Mouse (Mus musculus): Measurements from ENCODE around the gene Naaladl1. TPM values are rescaled to one million over a fixed set of nuclear protein-coding genes. Genes with fewer than 3 reads are reported as not detected.

Naaladl1 gene
- polyA plus RNA-seq, 1 experiment, result 0.38 TPM

DNA sequence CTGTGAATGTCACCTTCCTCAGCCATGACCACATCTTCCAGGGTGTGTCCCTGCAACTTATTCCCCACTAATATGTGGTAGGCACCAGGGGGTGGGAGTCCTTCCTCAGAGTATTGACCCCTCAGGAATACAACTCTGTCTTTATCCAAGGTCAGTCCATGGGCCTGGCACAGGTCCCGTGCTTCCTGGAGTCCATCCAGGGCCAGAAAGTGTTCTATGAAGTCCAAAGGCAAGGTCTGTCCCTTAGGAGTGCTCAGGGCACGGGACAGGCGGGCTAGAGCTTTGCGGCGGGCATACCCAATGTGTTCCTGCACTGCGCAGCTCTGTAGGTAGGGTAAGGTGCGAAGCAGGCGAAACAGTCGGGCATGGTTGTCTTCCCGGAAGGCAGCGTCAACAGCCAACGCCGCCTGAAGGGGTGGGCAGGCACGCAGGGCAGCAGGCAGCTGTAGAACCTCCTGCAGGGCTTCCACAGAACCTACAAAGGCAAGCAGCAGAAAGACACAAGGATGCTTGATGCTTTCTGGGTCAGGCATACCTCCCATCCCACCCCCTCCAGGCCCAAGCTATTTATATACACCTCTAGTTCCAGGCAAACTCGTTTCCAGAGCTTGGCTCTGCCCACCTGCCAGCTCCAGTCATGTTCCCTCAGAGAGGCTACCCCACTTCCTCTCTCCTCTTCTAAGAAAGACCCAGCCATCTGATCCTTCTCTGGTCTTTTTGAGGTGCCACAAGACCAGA, 10.7 kb downstream of the Naaladl1 start:
- no peak for TF ChIP-seq GATA1 (IDR thresholded peaks at IDR 0.05; ENCODE audit: low read length)

DNA sequence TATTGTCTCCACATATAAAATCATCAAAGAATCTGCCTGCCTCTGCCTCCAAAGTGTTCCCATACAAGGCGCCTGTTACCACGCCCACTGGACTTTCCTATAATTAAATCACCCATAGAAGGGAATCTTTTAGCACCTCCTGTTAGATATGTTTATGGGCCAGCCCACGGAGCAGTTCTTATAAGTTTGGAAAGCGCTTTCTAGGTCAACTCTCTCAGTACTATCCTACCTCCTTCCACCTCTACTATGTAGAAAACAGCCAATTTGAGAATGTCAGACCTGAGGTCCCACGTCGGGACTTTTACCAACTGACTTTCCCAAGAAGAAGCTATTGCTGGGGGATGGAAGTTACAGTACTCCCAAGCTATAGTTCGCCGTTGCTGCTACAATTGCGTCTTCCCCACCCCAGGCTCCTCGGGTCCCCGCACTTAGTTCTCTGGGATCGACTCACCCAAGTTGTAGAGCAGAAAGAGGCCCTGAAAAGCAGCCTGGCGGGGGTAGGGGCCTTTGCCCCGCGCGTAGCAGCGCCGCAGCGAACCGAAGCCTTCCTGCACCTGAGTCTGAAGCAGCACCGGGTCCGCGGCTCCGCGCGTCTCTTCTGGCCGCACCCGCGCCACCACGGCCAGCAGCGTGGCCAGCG, 11.9 kb downstream of the Naaladl1 start:
- TF ChIP-seq GATA1 (IDR thresholded peaks at IDR 0.05; ENCODE audit: low read length), result no peak

- TF ChIP-seq GATA1 (IDR thresholded peaks at IDR 0.05; ENCODE audit: low read length), result no peak
These were observed 12.5 kb downstream of the Naaladl1 start, which contains the start of gene Sac3d1 for GRCm38 (mm10) chr19:6117986-6118676. Gene Sac3d1, minus strand, starts transcription at chr19:6118650.

GRCm38 (mm10) chr19:6118677-6119185, 13.1 kb downstream of the Naaladl1 start:
- no peak for TF ChIP-seq GATA1 (IDR thresholded peaks at IDR 0.05; ENCODE audit: low read length)

GRCm38 (mm10) chr19:6121761-6122160, 16.2 kb downstream of the Naaladl1 start:
- TF ChIP-seq GATA1 (IDR thresholded peaks at IDR 0.05; ENCODE audit: low read length), result no peak

DNA sequence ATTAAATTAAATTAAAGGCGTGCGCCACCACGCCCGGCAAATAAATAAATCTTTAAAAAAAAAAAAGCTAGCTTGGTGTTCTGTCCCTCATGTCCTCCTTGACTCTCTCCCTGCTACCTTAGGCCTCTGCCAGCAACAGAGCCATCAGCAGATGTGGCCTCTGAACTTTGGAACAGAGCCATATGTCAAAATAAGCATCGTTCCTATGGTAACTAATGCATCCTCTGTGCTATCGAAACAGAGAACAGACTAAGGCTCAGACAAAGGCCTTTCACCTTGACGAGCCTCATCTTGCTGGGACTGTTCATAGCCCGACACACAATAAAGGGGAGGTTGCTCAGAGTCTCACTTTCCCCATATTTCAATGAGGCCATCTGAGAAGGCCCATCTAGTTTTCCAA, 17.7 kb downstream of the Naaladl1 start:
- TF ChIP-seq GATA1 (IDR thresholded peaks at IDR 0.05; ENCODE audit: low read length), result no peak

DNA sequence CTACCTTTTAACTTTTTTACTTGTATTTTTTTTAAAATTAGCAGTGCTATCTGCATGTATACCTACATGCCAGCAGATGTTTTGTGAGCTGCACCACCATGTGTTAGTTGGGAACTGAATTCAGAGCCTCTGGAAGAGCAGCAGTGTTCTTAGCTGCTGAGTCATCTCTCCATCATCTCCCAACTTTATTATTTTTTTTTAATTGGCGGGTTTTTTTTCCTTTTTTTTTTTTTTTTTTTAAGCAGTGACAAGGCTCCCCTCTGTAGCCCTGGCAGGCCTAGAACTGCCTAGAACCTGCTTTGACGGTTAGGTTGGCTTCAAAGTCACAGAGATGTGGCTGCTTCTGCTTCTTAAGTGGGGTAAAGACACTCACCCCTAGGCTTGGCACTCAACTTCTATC, 19.3 kb downstream of the Naaladl1 start:
- no peak for TF ChIP-seq GATA1 (IDR thresholded peaks at IDR 0.05; ENCODE audit: low read length)

GRCm38 (mm10) chr19:6126289-6126688, 20.7 kb downstream of the Naaladl1 start:
- no peak for TF ChIP-seq GATA1 (IDR thresholded peaks at IDR 0.05; ENCODE audit: low read length)

- no peak for TF ChIP-seq GATA1 (IDR thresholded peaks at IDR 0.05; ENCODE audit: low read length)
These were observed 21.4 kb downstream of the Naaladl1 start for GRCm38 (mm10) chr19:6126789-6127580.

DNA sequence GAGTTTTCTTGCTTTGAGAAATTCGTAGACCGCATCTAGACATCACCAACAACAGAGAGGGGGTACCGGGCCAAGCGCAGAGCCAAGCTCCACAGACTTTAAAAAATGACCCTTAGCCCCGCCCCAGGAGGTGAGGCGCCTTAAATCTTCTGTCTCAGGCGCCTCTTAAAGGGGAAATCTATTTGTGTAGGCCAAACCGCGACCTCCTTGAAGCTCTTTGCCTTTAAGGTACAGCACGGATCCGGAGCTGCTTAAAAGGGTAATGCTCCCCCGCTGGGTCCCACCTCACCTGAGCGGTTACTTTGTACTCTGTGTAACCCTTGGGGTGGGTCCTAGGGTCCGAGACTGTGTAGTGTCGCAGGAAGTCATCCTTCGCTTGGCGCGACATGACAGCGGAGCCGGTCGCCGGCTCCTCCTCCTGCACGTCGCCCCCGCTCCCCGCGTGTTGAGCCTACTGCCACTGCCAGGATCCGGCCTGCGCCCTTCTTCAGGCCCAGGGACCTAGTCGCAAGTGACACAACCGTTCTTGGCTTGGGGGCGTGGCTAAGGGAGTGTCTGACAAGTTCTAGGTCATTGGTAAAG, 22.3 kb downstream of the Naaladl1 start, which contains the start of gene Snx15:
Gene Snx15, minus strand, starts transcription at position 545 of the 582 bp plus-strand sequence.
- no peak for TF ChIP-seq GATA1 (IDR thresholded peaks at IDR 0.05; ENCODE audit: low read length)

DNA sequence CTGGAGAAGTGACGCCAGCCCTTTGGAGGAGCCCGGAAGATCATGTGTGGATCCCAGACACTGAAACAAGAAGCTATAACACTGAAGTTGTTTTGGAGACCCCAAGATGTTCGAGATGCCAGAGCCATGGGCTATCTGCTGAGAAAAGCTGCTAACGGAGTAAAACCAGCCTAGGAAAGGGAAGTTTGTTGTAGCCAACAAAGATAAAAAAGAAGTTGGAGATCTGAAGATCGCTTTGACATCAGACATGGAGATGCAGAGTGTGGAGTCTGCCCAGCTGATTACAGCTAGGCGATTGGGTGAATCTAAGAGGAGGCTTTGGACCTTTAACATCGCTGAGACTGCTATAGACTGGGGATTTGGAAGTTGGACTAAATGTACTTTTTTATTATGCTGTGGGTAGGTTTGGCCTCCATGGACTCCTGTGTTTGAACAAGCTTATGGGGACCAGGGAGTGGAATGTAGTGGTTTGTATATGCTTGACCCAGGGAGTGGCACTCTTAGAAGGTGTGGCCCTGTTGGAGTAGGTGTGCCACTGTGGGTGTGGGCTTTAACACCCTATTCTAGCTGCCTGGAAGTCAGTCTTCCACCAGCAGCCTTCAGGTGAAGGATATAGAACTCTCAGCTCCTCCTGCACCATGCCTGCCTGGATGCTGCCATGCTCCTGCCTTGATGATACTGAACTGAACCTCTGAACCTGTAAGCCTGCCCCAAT, 25.0 kb downstream of the Naaladl1 start:
- TF ChIP-seq GATA1 (IDR thresholded peaks at IDR 0.05; ENCODE audit: low read length), result peak; percentile 12

- no peak for TF ChIP-seq GATA1 (IDR thresholded peaks at IDR 0.05; ENCODE audit: low read length)
These were observed 26.7 kb downstream of the Naaladl1 start for GRCm38 (mm10) chr19:6132171-6132827.

DNA sequence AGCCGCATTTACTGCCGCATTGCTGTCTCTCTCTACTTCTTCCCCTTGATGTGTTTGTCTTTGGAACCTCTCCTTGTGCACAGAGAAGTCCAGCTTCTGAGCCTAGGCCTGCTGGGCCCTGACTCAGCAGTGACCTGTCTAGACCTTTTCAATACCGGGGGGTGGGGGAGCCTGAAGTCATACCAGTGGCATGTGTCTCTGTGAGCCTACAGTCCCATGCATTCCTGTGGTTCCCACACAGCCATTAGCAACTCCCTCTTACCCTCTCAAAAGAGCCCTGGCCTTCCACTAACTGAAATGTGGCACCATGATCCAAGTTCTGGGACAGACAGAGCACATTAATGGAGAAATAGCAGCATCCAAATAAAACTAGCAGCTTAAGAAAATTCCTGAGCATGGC, 30.8 kb downstream of the Naaladl1 start:
- no peak for TF ChIP-seq GATA1 (IDR thresholded peaks at IDR 0.05; ENCODE audit: low read length)

DNA sequence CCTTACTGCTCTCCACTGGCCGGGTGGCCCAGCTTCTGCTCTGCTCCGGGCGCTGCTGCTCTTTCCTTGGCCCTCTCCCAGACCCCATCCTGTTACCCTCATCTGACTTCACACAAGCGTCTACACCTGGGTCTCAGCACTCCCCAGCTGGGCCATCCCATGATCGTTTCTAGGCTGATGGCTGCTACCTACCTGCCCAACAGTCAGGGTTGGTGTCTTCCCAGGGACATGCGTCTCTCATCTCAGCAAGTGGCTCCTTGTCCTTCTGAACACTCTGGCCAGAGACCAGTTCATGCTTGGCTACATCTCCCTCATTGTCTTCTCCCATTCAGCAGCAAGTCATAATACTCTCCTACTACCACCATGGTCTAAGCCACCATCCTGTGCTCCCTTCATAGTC, 34.1 kb downstream of the Naaladl1 start:
- TF ChIP-seq GATA1 (IDR thresholded peaks at IDR 0.05; ENCODE audit: low read length), result no peak

Measured in G1E-ER4 (cell line).